19 mouse cellular contexts compared by ENCODE assay signal in genomic region chr14:11835706-11836445, GRCm38 (mm10).
DNase-seq lines count a peak whose midpoint lies in the region; ATAC-seq lines count a peak whose summit lies in the region.
"Had no signal": no experiment of that assay in that cellular context is flagged by ENCODE, and none has a peak within 500 bp of the region (broad histone marks: within the 10 kb centered on the region; RNA-seq: fewer than 3 reads in every experiment).

No protein-coding gene starts in this region.

- no peak overlapping the region for H3K4me2 ChIP-seq in embryonic facial prominence, embryonic 14.5 days (ENCODE audit: low read depth, low read length)
- H3K4me2 ChIP-seq: forebrain, embryonic 15.5 days; heart, embryonic 11.5 days; heart, embryonic 15.5 days; hindbrain, embryonic 14.5 days; intestine, embryonic 15.5 days had no signal

- peak; percentile 62; the same call in 1 of the 2 replicates for ATAC-seq in embryonic facial prominence, embryonic 14.5 days (ENCODE audit: low read depth)
- ATAC-seq: forebrain, embryonic 15.5 days; intestine, embryonic 15.5 days had no signal

- WGBS in embryonic facial prominence, embryonic 14.5 days = 78% methylated on average over 12 of the region's 12 CpGs
- WGBS in embryonic facial prominence, embryonic 10.5 days = 76% methylated on average over 12 of the region's 12 CpGs

- no peaks in the 10 kb centered on the region for H3K27me3 ChIP-seq in embryonic facial prominence, embryonic 14.5 days (replicated peaks; ENCODE audit: control insufficient read depth, insufficient read depth, low read length)
- no peaks in the 10 kb centered on the region for H3K27me3 ChIP-seq in embryonic facial prominence, embryonic 10.5 days (replicated peaks; ENCODE audit: low read depth, poor library complexity, severe bottlenecking)
- H3K27me3 ChIP-seq: forebrain, embryonic 15.5 days; heart, embryonic 15.5 days; intestine, embryonic 15.5 days had no signal

- no peak for DNase-seq in embryonic facial prominence, embryonic 14.5 days (ENCODE audit: low spot score)
- DNase-seq in embryonic facial prominence, embryonic 10.5 days (ENCODE audit: low spot score) = no peak
- peak; percentile 23 to 43 for DNase-seq in right cerebral cortex, adult 2 months (ENCODE audit: low spot score in 2 of 2)
- DNase-seq in right cerebral cortex, postnatal 14 days = no peak
- peak; percentile 48 for DNase-seq in cerebellum, adult 9-10 months
- DNase-seq in cerebellum, postnatal 36 days = peak; percentile 25 to 26
- no peak for DNase-seq in spleen, postnatal 36 days (ENCODE audit: low spot score in 2 of 2)
- DNase-seq in heart, postnatal 36 days = no peak
- DNase-seq: adrenal gland, adult 8-10 months; adrenal gland, postnatal 36 days; gastrocnemius, postnatal 14 days; heart, adult 2 months; heart, postnatal 14 days had no signal

- no peaks in the 10 kb centered on the region for H3K9me3 ChIP-seq in embryonic facial prominence, embryonic 14.5 days (ENCODE audit: control insufficient read depth, low read length)
- H3K9me3 ChIP-seq in embryonic facial prominence, embryonic 10.5 days = no peaks in the 10 kb centered on the region
- H3K9me3 ChIP-seq: forebrain, embryonic 15.5 days; heart, embryonic 15.5 days; hindbrain, embryonic 10.5 days; intestine, embryonic 15.5 days had no signal

- intact Hi-C loops in heart, postnatal 36 days (cut with DNase I) = no loop called here

- no peaks in the 10 kb centered on the region for H3K4me1 ChIP-seq in embryonic facial prominence, embryonic 14.5 days (ENCODE audit: control insufficient read depth, insufficient read depth, low read length)
- H3K4me1 ChIP-seq in embryonic facial prominence, embryonic 10.5 days = 0 out of 2 replicates have a peak, but pooled peaks cover 3% of the 10 kb centered on the region
- H3K4me1 ChIP-seq: heart, embryonic 15.5 days; hindbrain, embryonic 10.5 days; intestine, embryonic 15.5 days had no signal

- H3K9ac ChIP-seq in embryonic facial prominence, embryonic 14.5 days (ENCODE audit: low read depth, low read length) = no peak overlapping the region
- H3K9ac ChIP-seq: forebrain, embryonic 15.5 days; heart, embryonic 15.5 days; hindbrain, embryonic 14.5 days; intestine, embryonic 15.5 days had no signal

- H3K27ac ChIP-seq in embryonic facial prominence, embryonic 14.5 days (replicated peaks; ENCODE audit: low read depth, low read length) = no peak overlapping the region
- H3K27ac ChIP-seq in embryonic facial prominence, embryonic 10.5 days (replicated peaks) = no peak overlapping the region
- H3K27ac ChIP-seq: forebrain, embryonic 15.5 days; heart, adult 2 months; heart, embryonic 15.5 days; hindbrain, embryonic 10.5 days; hindbrain, embryonic 14.5 days; intestine, embryonic 15.5 days had no signal

- H3K36me3 ChIP-seq in embryonic facial prominence, embryonic 14.5 days (ENCODE audit: control insufficient read depth, insufficient read depth, low read length) = no peaks in the 10 kb centered on the region
- no peaks in the 10 kb centered on the region for H3K36me3 ChIP-seq in embryonic facial prominence, embryonic 10.5 days (replicated peaks)
- H3K36me3 ChIP-seq: forebrain, embryonic 15.5 days; heart, embryonic 15.5 days; hindbrain, embryonic 10.5 days; intestine, embryonic 15.5 days had no signal

- no peak overlapping the region for H3K4me3 ChIP-seq in embryonic facial prominence, embryonic 14.5 days (ENCODE audit: low read depth, low read length)
- H3K4me3 ChIP-seq in embryonic facial prominence, embryonic 10.5 days = no peak overlapping the region
- H3K4me3 ChIP-seq: forebrain, embryonic 15.5 days; heart, adult 2 months; heart, embryonic 15.5 days; hindbrain, embryonic 10.5 days; intestine, embryonic 15.5 days had no signal

Comparison
In these comparisons a context has a peak if more than half of its experiments do, and no peak if none do; other contexts are left out.
1. DNase-seq: peak in right cerebral cortex, adult 2 months (2 of 2), cerebellum, adult 9-10 months (single experiment) and cerebellum, postnatal 36 days (2 of 2); none in embryonic facial prominence, embryonic 14.5 days (single experiment), embryonic facial prominence, embryonic 10.5 days (single experiment), right cerebral cortex, postnatal 14 days (single experiment), spleen, postnatal 36 days (0 of 2) and heart, postnatal 36 days (0 of 2).